Mouse (Mus musculus) liver, adult 2 months (tissue): Measurements from ENCODE around the gene Tshz2.

Experiments used
- CTCF ChIP-seq: fragments of 200-500 bp; IDR thresholded peaks from 2 replicates; pipeline ENCODE4 v1.5.1; 2011; ENCODE audit warnings: low read depth, low read length, control low read depth
- POLR2A ChIP-seq: fragments of 200-500 bp; IDR thresholded peaks from 2 replicates; pipeline ENCODE4 v1.6.1; 2011; ENCODE audit warnings: low read length, control low read depth; ENCODE audit not compliant: insufficient read depth; ENCODE audit errors: extremely low read depth

GRCm38 (mm10) chr2:169590412-169590811 lies 42.4 kb upstream of the Tshz2 start:
- TF ChIP-seq CTCF (no peak), POLR2A (no peak)
